Mouse (Mus musculus) splenic B cell, adult 2 months (primary cell): Measurements from ENCODE around the gene Smbd1.

Experiments used
- DNase-seq: peaks from one replicate; pipeline ENCODE4 v3.0.0-alpha.2; 2011; ENCODE audit warnings: low read depth, low spot score
- H3K27me3 ChIP-seq: 2 replicates; pipeline ENCODE4 v1.6.1; 2012; ENCODE audit warnings: mild to moderate bottlenecking, low read length, moderate library complexity, mixed read lengths; ENCODE audit not compliant: control insufficient read depth, poor library complexity, insufficient read depth, severe bottlenecking
- H3K36me3 ChIP-seq: 2 replicates; pipeline ENCODE4 v1.6.1; 2012; ENCODE audit warnings: mild to moderate bottlenecking, low read length, moderate library complexity, mixed read lengths; ENCODE audit not compliant: control insufficient read depth, poor library complexity, insufficient read depth, severe bottlenecking

Gene Smbd1

GRCm38 (mm10) chr16:32810321-32810720 lies at the start of gene Smbd1:
Gene Smbd1 (minus strand): TSS chr16:32810477.
- Histone ChIP-seq H3K36me3 (no peaks in the 10 kb centered on the region), H3K27me3 (no peaks in the 10 kb centered on the region)
- no peak for DNase-seq

GRCm38 (mm10) chr16:32858771-32859636 lies 48.7 kb upstream of the Smbd1 start:
- DNase-seq: no peak
- Histone ChIP-seq H3K36me3 (peaks cover 12% of the 10 kb centered on the region), H3K27me3 (no peaks in the 10 kb centered on the region)

DNA sequence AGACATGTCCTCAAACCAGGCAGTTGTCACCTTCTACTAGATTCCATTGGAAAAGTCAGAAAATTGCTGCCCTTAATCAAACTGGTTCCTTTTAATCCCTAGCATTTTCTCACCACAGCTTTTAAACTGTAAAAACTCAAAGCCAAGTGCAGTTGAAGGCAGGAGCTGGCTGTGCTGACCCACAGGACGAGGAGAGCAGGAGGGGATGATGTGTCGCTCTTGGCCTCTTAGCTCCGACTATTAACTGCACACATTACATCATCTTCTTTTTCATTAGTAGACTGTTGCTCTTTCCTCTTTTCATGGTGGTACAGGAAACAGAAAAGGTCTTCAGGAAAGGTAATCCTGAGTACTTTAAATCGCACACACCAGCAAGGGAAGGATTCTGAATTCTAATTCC lies 48.1 kb upstream of the Smbd1 start:
- no peaks in the 10 kb centered on the region for H3K27me3 ChIP-seq
- peaks cover 15% of the 10 kb centered on the region; the same call in 1 of the 2 replicates for H3K36me3 ChIP-seq
- DNase-seq: no peak

DNA sequence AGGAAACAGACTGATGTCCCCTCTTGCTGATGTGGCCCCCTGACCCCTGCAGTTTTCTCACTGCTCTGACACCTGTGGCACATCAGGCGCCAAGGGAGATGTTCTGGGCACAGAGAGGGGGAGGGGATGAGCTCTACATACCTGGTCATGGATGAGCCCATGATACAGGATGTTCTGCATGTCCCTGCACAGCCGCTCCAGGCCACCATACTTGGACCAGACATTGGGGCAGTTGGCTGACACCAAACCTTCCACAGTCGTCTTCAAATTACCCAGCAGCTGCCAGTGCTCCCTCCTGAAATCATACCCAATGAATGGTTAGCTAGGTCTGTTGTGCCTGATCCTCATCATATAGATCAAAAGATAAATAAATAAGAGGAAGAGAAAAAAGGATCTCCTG lies 46.5 kb upstream of the Smbd1 start:
- no peaks in the 10 kb centered on the region for H3K27me3 ChIP-seq

DNA sequence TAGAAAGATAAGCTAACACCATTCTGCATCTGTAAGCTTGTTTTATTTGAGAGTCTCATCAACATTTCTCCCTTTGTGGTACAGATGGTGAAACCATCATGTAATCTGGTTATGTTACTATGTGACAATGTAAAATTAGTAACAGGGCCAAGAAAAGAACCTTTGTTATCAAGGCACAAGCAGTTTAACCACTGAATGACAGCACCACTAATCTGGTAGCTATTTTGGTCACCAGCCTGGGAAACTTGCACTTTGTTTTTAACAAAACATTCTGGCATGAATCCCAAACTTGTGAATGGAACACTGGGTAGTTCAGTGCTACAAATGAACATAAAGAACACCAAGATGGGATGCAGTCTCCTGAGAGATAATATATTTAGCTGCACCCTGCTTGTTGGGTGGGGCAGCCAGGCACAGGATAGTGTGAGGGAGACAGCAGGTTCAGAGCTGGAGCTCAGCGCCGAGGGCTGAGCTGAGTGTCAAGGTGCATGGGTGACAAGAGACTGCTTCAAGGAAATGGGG lies 43.8 kb upstream of the Smbd1 start:
- no peak for DNase-seq
- peaks cover 19% of the 10 kb centered on the region; the same call in 1 of the 2 replicates for H3K36me3 ChIP-seq
- no peaks in the 10 kb centered on the region for H3K27me3 ChIP-seq

More for the DNA sequence above, 46.5 kb upstream of the Smbd1 start:
- peaks cover 17% of the 10 kb centered on the region; the same call in 1 of the 2 replicates for H3K36me3 ChIP-seq
- DNase-seq: no peak

- H3K36me3 ChIP-seq: peaks cover 21% of the 10 kb centered on the region
- DNase-seq: no peak
These were observed 43.3 kb upstream of the Smbd1 start for GRCm38 (mm10) chr16:32853492-32854049.

GRCm38 (mm10) chr16:32849042-32849830 lies 39.0 kb upstream of the Smbd1 start:
- Histone ChIP-seq H3K27me3 (no peaks in the 10 kb centered on the region), H3K36me3 (peaks cover 24% of the 10 kb centered on the region)
- DNase-seq: no peak

More at GRCm38 (mm10) chr16:32853492-32854049, 43.3 kb upstream of the Smbd1 start:
- no peaks in the 10 kb centered on the region for H3K27me3 ChIP-seq

DNA sequence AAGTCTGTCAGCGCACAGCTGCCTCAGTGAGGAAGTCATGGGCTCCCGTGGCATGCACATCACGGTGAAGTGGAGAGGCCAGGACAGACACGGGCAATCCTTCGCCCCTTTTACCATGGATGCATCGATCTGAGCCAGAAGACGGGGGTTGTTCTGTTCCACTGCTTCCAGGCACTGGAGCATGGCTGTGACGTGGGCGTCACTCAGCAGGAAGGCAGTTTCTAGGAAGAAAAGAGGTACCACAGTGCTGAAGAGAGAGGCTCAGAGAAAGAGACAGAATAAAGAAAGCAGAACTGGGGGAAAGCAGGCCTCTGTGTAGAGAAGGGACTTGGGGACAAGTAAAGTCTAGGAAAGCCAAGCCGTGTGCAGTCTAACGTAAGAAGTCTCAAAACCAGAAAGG lies 36.8 kb upstream of the Smbd1 start:
- H3K27me3 ChIP-seq: no peaks in the 10 kb centered on the region
- H3K36me3 ChIP-seq: peaks cover 23% of the 10 kb centered on the region
- DNase-seq: no peak

DNA sequence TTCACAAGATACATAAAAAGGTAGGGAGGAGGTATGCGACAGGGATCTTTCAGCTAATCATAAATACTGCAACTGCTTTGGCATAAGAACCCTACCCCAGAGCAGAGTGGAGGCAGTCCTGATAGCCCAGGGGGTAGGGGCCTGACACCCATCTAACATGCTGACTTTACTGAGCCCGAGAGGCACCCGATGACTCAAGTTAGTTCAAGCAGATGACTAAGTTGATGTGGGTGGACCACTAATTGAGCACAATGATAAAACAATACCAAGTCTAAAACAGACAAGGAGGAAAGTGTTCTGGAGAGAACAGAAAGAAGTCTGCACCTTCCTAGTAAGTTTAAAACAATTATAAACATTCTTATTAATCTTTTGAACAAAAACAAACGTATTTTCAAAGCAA lies 21.2 kb upstream of the Smbd1 start:
- no peak for DNase-seq
- H3K27me3 ChIP-seq: no peaks in the 10 kb centered on the region

DNA sequence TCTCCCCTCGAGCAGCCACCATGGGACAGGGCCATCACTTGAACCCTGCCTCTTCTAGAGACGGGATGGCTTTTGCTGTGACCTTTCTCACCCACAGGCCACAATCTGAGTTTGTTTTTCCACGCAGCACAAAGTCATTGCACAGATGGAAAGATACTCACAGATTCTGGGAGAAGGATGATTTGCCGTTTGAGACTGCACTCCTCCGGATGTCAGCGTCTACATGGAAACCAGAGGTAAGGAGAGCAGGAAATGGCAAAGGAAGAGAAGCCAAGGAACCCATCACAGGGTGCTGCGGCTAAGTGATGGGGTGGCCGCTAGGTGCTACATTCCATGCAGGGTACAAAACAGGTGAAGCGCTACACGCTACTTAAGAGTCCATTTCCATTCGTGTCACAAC lies 18.8 kb upstream of the Smbd1 start:
- peaks cover 31% of the 10 kb centered on the region for H3K36me3 ChIP-seq
- H3K27me3 ChIP-seq: no peaks in the 10 kb centered on the region
- no peak for DNase-seq

More for the DNA sequence above, 21.2 kb upstream of the Smbd1 start:
- H3K36me3 ChIP-seq: peaks cover 17% of the 10 kb centered on the region

DNA sequence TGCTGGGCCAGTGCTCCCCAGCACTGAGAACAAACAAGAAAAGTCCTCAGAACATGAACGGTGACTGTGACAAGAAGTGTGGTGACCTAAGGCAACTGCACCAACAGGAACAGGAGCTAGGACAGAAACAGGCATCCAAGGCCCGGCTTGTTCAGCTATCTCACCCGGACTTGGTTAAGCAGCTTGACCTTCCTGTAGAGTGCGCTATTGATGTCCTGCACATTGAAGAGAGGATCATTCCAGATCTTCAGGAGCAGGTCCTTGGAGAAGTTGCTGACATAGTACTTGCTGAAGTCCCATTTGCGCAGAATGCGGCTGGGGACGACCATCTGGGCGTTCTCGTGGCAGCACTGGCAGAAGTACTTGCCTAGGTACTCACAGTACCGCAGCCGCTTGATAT lies 16.2 kb upstream of the Smbd1 start:
- Histone ChIP-seq H3K27me3 (no peaks in the 10 kb centered on the region), H3K36me3 (peaks cover 32% of the 10 kb centered on the region)
- DNase-seq: no peak

GRCm38 (mm10) chr16:32825380-32825779 lies 15.1 kb upstream of the Smbd1 start:
- no peaks in the 10 kb centered on the region for H3K27me3 ChIP-seq
- DNase-seq: no peak
- peaks cover 32% of the 10 kb centered on the region for H3K36me3 ChIP-seq

DNA sequence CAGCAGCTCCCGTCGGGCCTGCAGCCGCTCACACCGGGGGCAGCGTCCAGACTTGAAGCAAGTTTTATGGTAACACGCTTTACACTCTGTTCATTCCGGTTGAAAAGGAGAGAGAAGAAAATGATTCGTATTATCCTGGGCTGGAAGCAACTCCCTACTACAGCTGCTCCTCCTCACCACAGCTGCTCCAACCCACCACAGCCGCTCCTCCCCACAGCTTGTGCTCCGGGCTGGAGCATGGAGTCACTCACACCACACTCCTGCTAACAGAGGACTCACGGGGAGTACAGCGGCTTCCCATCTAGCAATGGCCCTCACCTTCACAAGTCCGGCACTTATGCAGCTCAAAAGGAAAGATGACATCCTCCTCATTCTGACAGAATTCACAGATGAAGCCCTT lies 13.8 kb upstream of the Smbd1 start:
- Histone ChIP-seq H3K36me3 (peaks cover 32% of the 10 kb centered on the region), H3K27me3 (no peaks in the 10 kb centered on the region)
- DNase-seq: no peak

DNA sequence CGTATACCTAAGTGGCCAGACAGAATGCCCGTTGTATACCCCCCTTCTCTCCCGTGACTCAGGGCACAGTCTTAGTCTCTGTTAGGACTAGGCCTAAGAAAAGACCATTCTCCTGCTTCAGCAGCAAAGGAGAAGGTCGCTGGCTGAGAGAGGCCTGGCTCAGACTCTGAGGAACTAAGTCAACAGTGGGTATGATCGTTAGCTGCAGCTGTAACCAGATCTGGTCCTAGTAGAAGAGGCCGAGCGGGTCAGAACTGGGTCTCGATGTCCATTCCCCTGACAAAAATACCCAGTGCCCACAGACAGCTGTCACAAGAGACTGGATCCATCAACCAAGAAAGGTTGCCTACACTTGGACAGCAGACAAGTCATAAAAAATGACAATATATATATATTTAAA lies 13.2 kb upstream of the Smbd1 start:
- DNase-seq: no peak
- H3K36me3 ChIP-seq: peaks cover 32% of the 10 kb centered on the region
- no peaks in the 10 kb centered on the region for H3K27me3 ChIP-seq
